Mouse (Mus musculus) stomach, postnatal 0 days (tissue): ENCODE measurements around the gene Olfr1396. TPM values are rescaled to one million over a fixed set of nuclear protein-coding genes. Genes with fewer than 3 reads are reported as not detected.
A peak's percentile ranks its signal among the peaks of the same experiment; 100 is the strongest.

Source experiments
- ATAC-seq: fragments of 200-750 bp; cut with Nextera tagmentation; 2 replicates; pipeline ENCODE4 v1.8.0; 2017; ENCODE audit not compliant: low FRiP score, low TSS enrichment
- DNase-seq: peaks from one replicate; pipeline ENCODE4 v3.0.0-alpha.2; 2016; ENCODE audit warnings: low spot score
- H3K27ac ChIP-seq: fragments of 300-500 bp; sonication (generic); replicated peaks from 2 replicates; pipeline ENCODE4 v1.5.1; 2014; ENCODE audit warnings: mild to moderate bottlenecking, control low read depth
- H3K27me3 ChIP-seq: fragments of 300-500 bp; sonication (generic); 2 replicates; pipeline ENCODE4 v1.6.1; 2014; ENCODE audit warnings: low read length; ENCODE audit not compliant: control insufficient read depth, insufficient read depth
- H3K36me3 ChIP-seq: fragments of 300-500 bp; sonication (generic); 2 replicates; pipeline ENCODE4 v1.6.1; 2014; ENCODE audit warnings: low read length, mixed read lengths; ENCODE audit not compliant: control insufficient read depth, insufficient read depth
- H3K4me1 ChIP-seq: fragments of 300-500 bp; sonication (generic); replicated peaks from 2 replicates; pipeline ENCODE4 v1.6.1; 2014; ENCODE audit warnings: antibody characterized with exemption; ENCODE audit not compliant: control insufficient read depth, insufficient read depth
- H3K4me2 ChIP-seq: fragments of 300-500 bp; sonication (generic); replicated peaks from 2 replicates; pipeline ENCODE4 v1.6.1; 2014; ENCODE audit warnings: low read depth, mild to moderate bottlenecking, control low read depth, moderate library complexity
- H3K4me3 ChIP-seq: fragments of 300-500 bp; sonication (generic); 2 replicates; pipeline ENCODE4 v1.5.1; 2014; ENCODE audit warnings: low read depth, low read length, control low read depth
- H3K9ac ChIP-seq: fragments of 300-500 bp; sonication (generic); 2 replicates; pipeline ENCODE4 v1.6.1; 2014; ENCODE audit warnings: mild to moderate bottlenecking, low read length, control low read depth, mixed read lengths
- H3K9me3 ChIP-seq: fragments of 300-500 bp; sonication (generic); 2 replicates; pipeline ENCODE4 v1.6.1; 2016; ENCODE audit warnings: low read length; ENCODE audit not compliant: control insufficient read depth
- CTCF ChIP-seq: IDR thresholded peaks from 2 replicates; pipeline ENCODE4 v1.5.1; 2016; ENCODE audit warnings: antibody characterized with exemption, low read depth, mild to moderate bottlenecking, moderate library complexity
- EP300 ChIP-seq: optimal IDR thresholded peaks from 2 replicates; pipeline ENCODE3; 2016; ENCODE audit warnings: antibody characterized with exemption
- WGBS: fragments of 180-500 bp; shearing (Covaris S2); extraction: QIAGEN DNeasy Blood & Tissue Kit; methylation state at CpG from one replicate; pipeline ENCODE4 v1.1.7; 2014; 5-methylcytosine and 5-hydroxymethylcytosine counted together
- polyA plus RNA-seq: library from polyadenylated mRNA; unstranded; fragments of >200 nt; fragmentation: Nextera tagmentation; extraction: Ambion mirVana; gene quantifications from 2 replicates; pipeline ENCODE4 v1.2.1, GENCODE M21; 2015

The Olfr1396 gene
- polyA plus RNA-seq, 1 experiment from 2014 or later: 0.11 TPM

DNA sequence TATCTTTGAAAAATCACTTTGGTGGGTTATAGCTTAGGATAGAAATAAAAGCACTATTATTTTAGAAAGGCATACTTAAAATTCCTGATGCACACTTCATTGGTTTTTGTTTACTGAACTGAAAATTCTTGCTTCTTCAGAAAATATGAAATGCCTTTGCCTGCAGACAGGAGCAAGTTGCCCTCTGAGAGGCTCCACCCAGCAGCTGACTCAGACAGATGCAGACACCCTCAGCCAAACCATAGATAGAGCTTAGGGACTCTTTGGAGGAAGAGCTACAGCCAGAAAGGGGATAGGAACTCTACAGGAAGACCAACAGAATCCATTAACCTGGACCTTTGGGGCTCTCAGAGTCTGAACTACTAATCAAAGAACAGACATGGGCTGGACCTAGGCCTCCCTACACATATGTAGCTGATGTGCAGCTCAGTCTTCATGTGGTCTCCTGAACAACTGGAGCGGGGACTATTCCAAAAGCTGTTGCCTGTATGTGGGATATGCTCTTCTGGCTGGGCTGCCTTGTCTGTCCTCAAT is 22.6 kb downstream of the Olfr1396 start:
- ATAC-seq: no peak
- 92% methylated on average over 1 of the region's 1 CpGs for WGBS
- H3K9me3 ChIP-seq: no peaks in the 10 kb centered on the region

DNA sequence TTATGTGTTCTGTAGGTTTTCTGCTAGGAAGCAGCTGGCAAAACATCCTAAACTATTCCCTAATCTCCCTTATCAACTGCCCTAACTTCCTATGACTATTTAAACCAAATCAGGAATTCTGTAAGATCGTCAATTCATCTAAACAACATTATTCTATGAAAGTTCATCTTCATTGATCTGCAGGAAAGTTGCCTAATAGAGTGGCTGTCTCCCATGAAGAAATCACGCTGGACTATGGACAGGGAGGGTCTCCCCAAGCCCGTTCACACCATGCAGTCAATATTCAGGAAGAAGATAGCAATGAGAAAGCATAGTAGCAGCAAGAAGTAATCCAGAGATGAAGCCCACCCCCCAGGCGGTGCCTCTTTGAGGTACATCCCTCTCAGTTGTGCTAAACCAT is 23.5 kb downstream of the Olfr1396 start:
- H3K4me1 ChIP-seq: peaks cover 4% of the 10 kb centered on the region; the same call in 1 of the 2 replicates
- no peaks in the 10 kb centered on the region for H3K27me3 ChIP-seq
- H3K9me3 ChIP-seq: no peaks in the 10 kb centered on the region
- H3K9ac ChIP-seq: no peak overlapping the region
- no peak overlapping the region for H3K4me3 ChIP-seq
- ATAC-seq (no peak), DNase-seq (no peak)
- TF ChIP-seq EP300 (no peak), CTCF (no peak)
- no peak overlapping the region for H3K27ac ChIP-seq
- no peak overlapping the region for H3K4me2 ChIP-seq
- WGBS: 69% methylated on average over 4 of the region's 4 CpGs
- H3K36me3 ChIP-seq: no peaks in the 10 kb centered on the region

More for the DNA sequence above, 22.6 kb downstream of the Olfr1396 start:
- no peak overlapping the region for H3K4me2 ChIP-seq
- no peak overlapping the region for H3K9ac ChIP-seq
- TF ChIP-seq EP300 (no peak), CTCF (no peak)
- no peaks in the 10 kb centered on the region for H3K36me3 ChIP-seq
- H3K4me3 ChIP-seq: no peak overlapping the region
- no peak overlapping the region for H3K27ac ChIP-seq
- no peaks in the 10 kb centered on the region for H3K27me3 ChIP-seq
- H3K4me1 ChIP-seq: peaks cover 4% of the 10 kb centered on the region; the same call in 1 of the 2 replicates
- no peak for DNase-seq

DNA sequence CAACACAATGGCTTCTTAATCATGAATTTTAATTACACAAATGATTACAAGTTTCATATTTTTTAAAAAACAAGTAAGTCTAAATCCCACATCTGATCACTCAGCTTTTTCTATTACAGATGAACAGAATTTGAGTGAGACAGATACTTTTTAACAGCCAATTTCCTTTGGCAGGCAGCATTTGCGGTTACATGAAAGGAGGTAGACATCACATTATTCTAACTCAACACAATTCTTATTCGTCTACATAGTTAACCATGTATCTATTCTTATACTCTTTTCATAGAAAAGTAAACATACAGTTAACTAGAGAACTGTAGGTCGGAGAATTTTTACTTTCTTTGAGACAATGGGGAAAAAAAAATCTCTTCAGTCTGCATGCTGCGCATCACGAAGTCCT is 24.1 kb downstream of the Olfr1396 start:
- H3K9me3 ChIP-seq: no peaks in the 10 kb centered on the region
- H3K36me3 ChIP-seq: no peaks in the 10 kb centered on the region
- no peaks in the 10 kb centered on the region for H3K27me3 ChIP-seq
- 78% methylated on average over 5 of the region's 5 CpGs for WGBS
- TF ChIP-seq CTCF (no peak), EP300 (no peak)
- ATAC-seq (no peak), DNase-seq (no peak)
- H3K4me3 ChIP-seq: no peak overlapping the region
- H3K9ac ChIP-seq: no peak overlapping the region
- no peak overlapping the region for H3K27ac ChIP-seq
- H3K4me1 ChIP-seq: peaks cover 4% of the 10 kb centered on the region; the same call in 1 of the 2 replicates
- no peak overlapping the region for H3K4me2 ChIP-seq

DNA sequence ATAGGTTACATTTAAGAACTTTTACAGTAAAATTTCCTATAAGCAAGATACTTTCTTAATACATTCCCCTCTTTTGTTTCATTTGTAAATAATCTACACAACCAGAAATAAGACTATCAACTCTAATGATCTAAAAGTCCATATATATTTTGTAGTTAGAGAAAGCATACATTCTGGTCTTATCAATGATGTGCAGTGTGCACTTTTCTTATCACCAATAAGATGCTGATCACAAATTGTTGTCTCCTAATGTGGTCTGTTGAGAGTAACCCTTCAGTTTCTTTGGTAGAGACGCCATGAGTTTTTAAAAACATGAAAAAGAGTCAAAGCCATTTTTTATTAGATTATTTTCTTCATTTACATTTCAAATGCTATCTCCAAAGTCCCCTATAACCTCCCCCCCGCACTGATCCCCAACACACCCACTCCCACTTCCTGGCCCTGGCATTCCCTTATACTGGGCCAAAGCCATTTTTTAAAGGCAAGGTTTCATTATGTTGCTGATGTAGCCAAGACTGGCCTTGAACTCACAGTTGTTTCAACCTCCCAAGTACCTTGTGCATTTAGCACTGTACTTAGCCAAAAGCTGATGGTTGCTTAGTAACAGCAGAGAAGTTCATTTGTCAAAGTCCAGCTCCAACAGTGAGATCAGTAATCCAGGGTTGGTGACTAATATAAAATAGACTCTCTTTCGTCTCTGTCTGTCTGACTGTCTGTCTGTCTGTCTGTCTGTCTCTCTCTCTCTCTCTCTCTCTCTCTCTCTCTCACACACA is 24.8 kb downstream of the Olfr1396 start:
- no peak overlapping the region for H3K27ac ChIP-seq
- WGBS: 73% methylated on average over 3 of the region's 3 CpGs
- ATAC-seq: no peak
- DNase-seq: no peak
- H3K9ac ChIP-seq: no peak overlapping the region
- H3K36me3 ChIP-seq: no peaks in the 10 kb centered on the region
- no peaks in the 10 kb centered on the region for H3K27me3 ChIP-seq
- H3K9me3 ChIP-seq: no peaks in the 10 kb centered on the region
- no peak overlapping the region for H3K4me3 ChIP-seq
- no peak overlapping the region for H3K4me2 ChIP-seq
- peaks cover 4% of the 10 kb centered on the region; the same call in 1 of the 2 replicates for H3K4me1 ChIP-seq
- no peak for TF ChIP-seq EP300
- no peak for TF ChIP-seq CTCF

DNA sequence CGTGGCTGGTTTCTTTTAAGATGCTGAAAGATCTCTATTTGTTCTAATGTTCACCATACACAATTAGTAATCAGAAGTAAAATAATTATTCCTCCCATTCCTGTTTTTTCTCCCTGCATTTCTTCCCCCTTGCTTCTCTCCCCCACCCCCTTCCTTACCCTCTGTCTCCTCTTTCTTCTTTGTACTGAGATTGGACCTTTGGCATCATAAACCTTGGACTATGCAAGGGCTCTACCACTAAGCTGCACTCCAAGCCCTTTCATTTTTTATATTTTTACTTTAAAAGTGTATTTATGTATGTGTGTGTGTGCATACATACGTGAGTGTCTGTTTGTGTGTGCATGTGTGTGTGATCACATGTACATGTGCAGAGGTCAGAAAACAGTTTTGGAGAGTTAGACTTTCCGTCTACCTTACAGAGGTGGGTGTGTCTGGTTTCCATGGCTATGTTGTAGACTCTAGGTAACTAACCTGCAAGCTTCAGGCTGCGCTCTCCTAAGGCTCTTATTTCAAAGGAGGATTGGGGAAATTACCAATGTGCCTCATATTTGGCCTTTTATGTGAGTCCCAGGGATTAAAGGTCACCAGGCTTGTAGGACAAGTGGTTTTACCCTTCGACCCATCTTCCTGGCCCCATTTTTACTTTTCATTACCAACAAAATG is 25.6 kb downstream of the Olfr1396 start:
- H3K9me3 ChIP-seq: no peaks in the 10 kb centered on the region
- WGBS: 75% methylated on average over 5 of the region's 5 CpGs
- H3K27ac ChIP-seq: no peak overlapping the region
- H3K36me3 ChIP-seq: no peaks in the 10 kb centered on the region
- peaks cover 4% of the 10 kb centered on the region; the same call in 1 of the 2 replicates for H3K4me1 ChIP-seq
- ATAC-seq: peak; percentile 51; the same call in 1 of the 2 replicates
- no peak overlapping the region for H3K4me3 ChIP-seq
- H3K4me2 ChIP-seq: no peak overlapping the region
- DNase-seq: no peak
- no peak overlapping the region for H3K9ac ChIP-seq
- H3K27me3 ChIP-seq: no peaks in the 10 kb centered on the region
- TF ChIP-seq CTCF (no peak), EP300 (no peak)
